Mouse (Mus musculus) testis, adult 2 months (tissue): ENCODE data around the gene Dlg5.

ENCODE experiments used
- CTCF ChIP-seq: fragments of 200-500 bp; IDR thresholded peaks from 2 replicates; pipeline ENCODE4 v1.5.1; 2012; ENCODE audit warnings: low read depth, mild to moderate bottlenecking, inconsistent platforms, low read length, moderate library complexity; ENCODE audit not compliant: control insufficient read depth, insufficient read depth, insufficient replicate concordance
- POLR2A ChIP-seq: fragments of 200-500 bp; IDR thresholded peaks from 2 replicates; pipeline ENCODE4 v1.6.1; 2012; ENCODE audit warnings: low read depth, mild to moderate bottlenecking, inconsistent platforms, low read length, moderate library complexity; ENCODE audit not compliant: control insufficient read depth

- TF ChIP-seq CTCF (no peak), POLR2A (no peak)
These were observed 1.2 kb downstream of the Dlg5 start for GRCm38 (mm10) chr14:24244330-24245176.
